Mouse (Mus musculus) B cell, adult (primary cell): Measurements from ENCODE around the gene Fancl. TPM values are rescaled to one million over a fixed set of nuclear protein-coding genes. Genes with fewer than 3 reads are reported as not detected.

ENCODE experiments used
- total RNA-seq: library from RNA; stranded (reverse); gene quantifications from 4 replicates; pipeline ENCODE4 v1.2.4, GENCODE M21; 2023; ENCODE audit not compliant: inconsistent age

Fancl gene
- total RNA-seq: 14.2 to 21.3 TPM (median 15.8 TPM) in 4 replicates

DNA sequence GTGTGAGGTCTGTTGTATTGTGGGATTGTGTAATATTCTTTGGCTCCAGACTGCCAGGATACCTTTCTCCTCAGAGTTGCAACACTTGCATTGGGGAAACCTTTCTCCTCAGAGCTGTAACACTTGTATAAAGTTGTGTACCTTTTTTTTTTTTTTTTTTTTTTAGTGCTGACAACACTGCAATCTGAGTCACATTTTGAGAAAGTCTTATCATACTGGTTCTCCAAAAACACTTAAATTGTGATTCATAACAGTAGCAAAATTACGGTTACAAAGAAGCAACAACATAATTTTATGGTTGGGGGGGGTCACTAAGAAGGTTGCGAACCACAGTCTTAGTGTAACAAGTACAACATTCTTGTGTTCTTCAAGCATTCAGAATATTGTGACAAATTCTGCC lies at the start of gene Fancl:
Fancl (plus strand) TSS at position 165 of the 400 bp plus-strand sequence.

Other genes starting within 250 kb of the Fancl start
- gene 5730522E02Rik, start 175.4 kb upstream of the Fancl start, total RNA-seq: not detected in 4 replicates
- not detected in 4 replicates for gene Gm6899, start 207.1 kb downstream of the Fancl start, total RNA-seq
- 32.7 to 39.3 TPM (median 35.2 TPM) in 4 replicates for gene Vrk2, start 207.9 kb downstream of the Fancl start, total RNA-seq